Mouse (Mus musculus) midbrain, embryonic 14.5 days (tissue): ENCODE data around the gene Plxna2. TPM values are rescaled to one million over a fixed set of nuclear protein-coding genes. Genes with fewer than 3 reads are reported as not detected.
A peak's percentile ranks its signal among the peaks of the same experiment; 100 is the strongest.

Experiments used
- ATAC-seq: fragments of 200-750 bp; cut with Nextera tagmentation; 2 replicates; pipeline ENCODE4 v1.8.0; 2017; ENCODE audit warnings: moderate number of reproducible peaks, moderate library complexity; ENCODE audit not compliant: low FRiP score, low TSS enrichment
- DNase-seq: peaks from one replicate; pipeline ENCODE4 v3.0.0-alpha.2; 2015
- H3K27ac ChIP-seq: fragments of 300-500 bp; sonication (generic); replicated peaks from 2 replicates; pipeline ENCODE4 v1.5.1; 2014; ENCODE audit warnings: mild to moderate bottlenecking, low read depth, low read length, moderate library complexity
- H3K27me3 ChIP-seq: fragments of 300-500 bp; sonication (generic); 2 replicates; pipeline ENCODE4 v1.6.1; 2014; ENCODE audit warnings: low read length, control low read depth, mixed read lengths; ENCODE audit not compliant: control insufficient read depth, insufficient read depth
- H3K36me3 ChIP-seq: fragments of 300-500 bp; sonication (generic); 2 replicates; pipeline ENCODE4 v1.6.1; 2014; ENCODE audit warnings: low read length, control low read depth; ENCODE audit not compliant: control insufficient read depth, insufficient read depth
- H3K4me1 ChIP-seq: fragments of 300-500 bp; sonication (generic); 2 replicates; pipeline ENCODE4 v1.6.1; 2014; ENCODE audit warnings: mild to moderate bottlenecking, antibody characterized with exemption, low read length, control low read depth; ENCODE audit not compliant: control insufficient read depth, insufficient read depth
- H3K4me2 ChIP-seq: fragments of 300-500 bp; sonication (generic); 2 replicates; pipeline ENCODE4 v1.6.1; 2014; ENCODE audit warnings: mild to moderate bottlenecking, low read length, moderate library complexity
- H3K4me3 ChIP-seq: fragments of 300-500 bp; sonication (generic); replicated peaks from 2 replicates; pipeline ENCODE4 v1.5.1; 2014; ENCODE audit warnings: low read depth, low read length
- H3K9ac ChIP-seq: fragments of 300-500 bp; sonication (generic); replicated peaks from 2 replicates; pipeline ENCODE4 v1.6.1; 2014; ENCODE audit warnings: mild to moderate bottlenecking, low read length, moderate library complexity
- H3K9me3 ChIP-seq: fragments of 300-500 bp; sonication (generic); 2 replicates; pipeline ENCODE4 v1.6.1; 2016; ENCODE audit warnings: low read length, control low read depth, mixed read lengths; ENCODE audit not compliant: control insufficient read depth
- WGBS: fragments of 180-500 bp; shearing (Covaris S2); extraction: QIAGEN DNeasy Blood & Tissue Kit; methylation state at CpG from one replicate; pipeline ENCODE4 v1.1.7; 2014; 5-methylcytosine and 5-hydroxymethylcytosine counted together
- polyA plus RNA-seq: library from polyadenylated mRNA; unstranded; fragments of >200 nt; fragmentation: Nextera tagmentation; extraction: Ambion mirVana; gene quantifications from 2 replicates; pipeline ENCODE4 v1.2.1, GENCODE M21; 2014

Gene Plxna2
- polyA plus RNA-seq, 1 experiment from 2014 or later = 24.1 TPM

DNA sequence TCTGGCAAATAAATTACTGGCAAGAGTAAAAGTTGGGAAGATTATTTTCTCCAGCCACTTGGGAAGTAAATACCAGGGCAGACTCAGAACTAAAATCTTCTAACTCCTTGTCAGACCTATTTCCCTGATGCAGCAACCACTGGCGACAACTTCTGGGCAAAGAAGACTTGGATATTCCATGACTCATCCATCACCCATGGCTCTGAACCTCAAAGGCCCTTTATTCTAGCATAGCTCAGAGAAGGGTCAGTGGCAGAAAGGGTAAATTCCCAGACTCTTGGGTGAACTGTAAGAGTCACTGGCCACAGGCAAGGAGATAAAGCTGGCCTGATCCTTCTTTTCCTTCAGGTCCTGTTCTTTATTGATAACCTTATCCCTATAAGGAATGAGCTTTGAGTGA, 163.5 kb downstream of the Plxna2 start:
- H3K27ac ChIP-seq = no peak overlapping the region
- H3K4me2 ChIP-seq = no peak overlapping the region
- DNase-seq (no peak), ATAC-seq (no peak)
- H3K9ac ChIP-seq = no peak overlapping the region
- H3K27me3 ChIP-seq = no peaks in the 10 kb centered on the region
- peaks cover 21% of the 10 kb centered on the region for H3K36me3 ChIP-seq
- H3K9me3 ChIP-seq = no peaks in the 10 kb centered on the region
- H3K4me1 ChIP-seq = no peaks in the 10 kb centered on the region
- WGBS = 92% methylated on average over 1 of the region's 1 CpGs
- no peak overlapping the region for H3K4me3 ChIP-seq

DNA sequence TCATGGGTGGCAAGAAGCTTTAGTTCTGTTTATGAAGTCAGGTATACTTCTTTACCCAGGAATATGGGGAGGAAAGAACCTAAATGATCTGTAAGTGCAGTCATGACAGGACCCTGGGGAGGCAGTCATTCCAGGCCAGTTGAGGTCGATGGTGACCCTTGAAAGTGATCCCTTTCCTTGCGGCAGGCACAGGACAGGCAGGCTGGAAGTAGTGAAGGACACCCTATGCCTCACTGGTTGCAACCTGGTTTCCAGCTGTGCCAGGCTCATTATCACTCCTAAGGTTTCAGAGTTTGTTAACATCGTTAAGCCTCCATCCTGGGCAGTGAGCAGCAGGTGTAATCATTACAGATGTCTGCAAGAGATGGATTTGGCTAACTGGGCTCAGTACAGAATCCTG, 164.3 kb downstream of the Plxna2 start:
- H3K36me3 ChIP-seq = peaks cover 27% of the 10 kb centered on the region
- H3K27ac ChIP-seq = no peak overlapping the region
- no peak overlapping the region for H3K4me3 ChIP-seq
- 56% methylated on average over 3 of the region's 3 CpGs for WGBS
- H3K4me1 ChIP-seq = no peaks in the 10 kb centered on the region
- H3K9ac ChIP-seq = no peak overlapping the region
- DNase-seq = no peak
- H3K4me2 ChIP-seq = no peak overlapping the region
- no peaks in the 10 kb centered on the region for H3K27me3 ChIP-seq
- ATAC-seq = no peak
- H3K9me3 ChIP-seq = no peaks in the 10 kb centered on the region

DNA sequence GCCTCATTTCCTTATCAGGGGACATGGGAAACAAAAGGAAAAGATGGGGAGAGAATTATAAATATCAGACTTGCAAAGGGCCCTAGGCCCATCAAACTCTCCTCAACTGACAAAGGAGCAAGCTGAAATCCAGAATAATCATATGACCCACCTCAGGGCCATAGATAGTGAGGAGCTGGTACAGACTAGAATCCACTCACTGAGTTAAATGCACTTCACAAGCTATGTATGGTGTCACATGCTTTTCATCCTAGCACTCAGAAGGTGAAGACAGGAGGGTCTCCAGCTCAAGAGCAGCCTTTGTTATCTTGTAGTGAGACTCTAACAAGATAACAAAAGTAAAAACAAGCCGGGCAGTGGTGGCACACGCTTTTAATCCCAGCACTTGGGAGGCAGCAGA, 169.6 kb downstream of the Plxna2 start:
- Histone ChIP-seq H3K4me1 (no peaks in the 10 kb centered on the region), H3K27me3 (no peaks in the 10 kb centered on the region), H3K27ac (no peak overlapping the region), H3K9me3 (no peaks in the 10 kb centered on the region), H3K36me3 (peaks cover 53% of the 10 kb centered on the region), H3K4me2 (no peak overlapping the region), H3K9ac (no peak overlapping the region), H3K4me3 (no peak overlapping the region)
- ATAC-seq (no peak), DNase-seq (no peak)
- 88% methylated on average over 2 of the region's 2 CpGs for WGBS

DNA sequence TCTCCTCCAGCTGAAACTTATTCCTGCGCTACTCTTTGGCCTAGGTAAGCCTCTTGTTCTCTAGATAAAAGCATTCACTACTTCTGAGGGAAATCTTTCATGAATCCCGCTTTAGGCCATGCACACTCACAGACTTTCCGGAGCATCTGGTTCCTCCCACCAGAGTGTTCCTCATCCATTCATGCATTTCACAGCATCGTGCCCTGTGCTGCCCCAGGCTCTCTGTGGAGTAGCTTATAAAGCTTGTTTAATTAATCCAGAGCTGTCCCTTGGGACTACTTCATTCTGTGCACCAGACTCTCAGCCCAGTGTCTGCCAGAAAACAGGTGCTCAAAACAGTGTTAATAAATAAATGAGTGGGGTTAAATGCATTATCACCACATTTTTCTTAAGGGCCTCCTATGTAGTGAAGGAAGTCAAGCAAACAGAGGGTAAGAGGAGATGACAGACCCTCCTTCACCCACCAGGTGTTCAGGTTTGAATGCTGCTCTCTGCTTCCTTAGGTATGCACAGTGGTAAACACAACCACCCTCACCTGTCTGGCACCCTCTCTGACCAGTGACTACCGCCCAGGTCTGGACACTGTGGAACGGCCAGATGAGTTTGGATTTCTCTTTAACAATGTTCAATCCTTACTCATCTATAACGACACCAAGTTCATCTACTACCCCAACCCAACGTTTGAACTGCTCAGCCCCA, 175.4 kb downstream of the Plxna2 start:
- no peak overlapping the region for H3K4me3 ChIP-seq
- H3K4me1 ChIP-seq = no peaks in the 10 kb centered on the region
- H3K27ac ChIP-seq = no peak overlapping the region
- no peaks in the 10 kb centered on the region for H3K27me3 ChIP-seq
- H3K9ac ChIP-seq = no peak overlapping the region
- peak; percentile 67 for DNase-seq
- H3K9me3 ChIP-seq = no peaks in the 10 kb centered on the region
- ATAC-seq = peak; percentile 40; the same call in 1 of the 2 replicates
- H3K4me2 ChIP-seq = no peak overlapping the region
- 61% methylated on average over 8 of the region's 8 CpGs for WGBS
- H3K36me3 ChIP-seq = peaks cover 78% of the 10 kb centered on the region

DNA sequence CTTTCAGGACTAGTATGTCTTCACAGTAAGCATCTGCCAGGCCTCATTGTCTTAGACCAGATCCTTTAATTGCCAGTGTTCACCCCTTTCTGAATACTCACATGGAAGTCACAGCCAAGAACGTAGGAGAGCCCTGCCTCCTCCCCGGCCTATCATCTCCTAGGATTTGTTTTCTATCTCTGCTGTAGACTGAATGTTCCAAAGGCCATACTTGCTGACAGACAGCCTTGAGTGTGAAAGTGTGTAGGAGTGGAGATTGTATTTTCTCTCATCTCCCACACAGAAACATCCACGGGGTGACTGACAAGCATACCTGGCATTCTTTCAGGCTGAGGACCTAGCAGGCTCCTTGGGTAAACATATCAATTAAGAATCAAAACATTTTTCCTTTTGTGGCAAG, 177.3 kb downstream of the Plxna2 start:
- no peaks in the 10 kb centered on the region for H3K4me1 ChIP-seq
- no peak for DNase-seq
- H3K27ac ChIP-seq = no peak overlapping the region
- no peak overlapping the region for H3K4me2 ChIP-seq
- 94% methylated on average over 3 of the region's 3 CpGs for WGBS
- H3K4me3 ChIP-seq = no peak overlapping the region
- no peaks in the 10 kb centered on the region for H3K9me3 ChIP-seq
- no peaks in the 10 kb centered on the region for H3K27me3 ChIP-seq
- H3K9ac ChIP-seq = no peak overlapping the region
- H3K36me3 ChIP-seq = peaks cover 77% of the 10 kb centered on the region
- no peak for ATAC-seq

DNA sequence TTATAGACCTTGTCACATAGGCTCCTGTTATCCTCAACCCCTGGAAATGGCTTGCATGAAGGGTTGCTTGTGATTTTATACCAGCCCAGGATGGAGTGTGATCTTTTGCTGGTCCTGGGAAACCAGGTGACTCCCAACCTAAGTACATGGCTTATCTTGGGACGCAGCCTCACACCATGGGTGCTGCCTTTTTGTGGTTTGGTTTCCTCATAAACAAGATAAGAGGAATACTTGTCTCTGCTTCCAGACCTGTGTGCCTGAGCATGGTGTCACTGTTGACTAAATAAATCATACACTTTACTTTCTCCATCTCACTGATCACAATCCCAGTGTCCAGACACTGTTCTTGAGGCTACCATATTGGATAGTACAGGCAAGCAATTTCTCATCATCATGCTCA, 179.8 kb downstream of the Plxna2 start:
- no peaks in the 10 kb centered on the region for H3K4me1 ChIP-seq
- DNase-seq (no peak), ATAC-seq (no peak)
- no peak overlapping the region for H3K27ac ChIP-seq
- H3K4me2 ChIP-seq = no peak overlapping the region
- H3K4me3 ChIP-seq = no peak overlapping the region
- WGBS = 97% methylated on average over 1 of the region's 1 CpGs
- H3K9ac ChIP-seq = no peak overlapping the region
- H3K9me3 ChIP-seq = no peaks in the 10 kb centered on the region
- peaks cover 87% of the 10 kb centered on the region for H3K36me3 ChIP-seq
- no peaks in the 10 kb centered on the region for H3K27me3 ChIP-seq

DNA sequence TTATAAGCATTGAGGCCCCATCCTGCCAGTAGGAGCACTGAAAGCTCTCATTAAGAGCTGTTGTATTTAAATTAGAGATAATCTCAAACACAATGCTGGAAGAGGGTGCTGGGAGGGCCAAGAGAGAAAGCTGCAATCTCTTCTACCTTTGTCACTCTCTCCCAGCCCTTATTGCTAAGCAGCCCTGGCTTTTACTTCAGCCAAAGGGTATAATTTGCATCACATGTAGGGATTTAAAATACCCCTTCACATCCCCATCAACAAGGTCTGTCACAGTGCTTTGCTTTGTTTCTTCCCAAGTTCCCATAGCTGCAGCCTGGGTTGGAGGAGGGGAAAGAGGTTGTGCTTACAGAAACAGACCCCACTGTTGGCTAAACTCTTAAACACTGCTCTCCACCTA, 180.5 kb downstream of the Plxna2 start:
- no peak overlapping the region for H3K4me2 ChIP-seq
- H3K9ac ChIP-seq = no peak overlapping the region
- H3K4me3 ChIP-seq = no peak overlapping the region
- H3K36me3 ChIP-seq = peaks cover 90% of the 10 kb centered on the region
- no peaks in the 10 kb centered on the region for H3K27me3 ChIP-seq
- H3K9me3 ChIP-seq = no peaks in the 10 kb centered on the region
- H3K4me1 ChIP-seq = no peaks in the 10 kb centered on the region
- ATAC-seq = no peak
- DNase-seq = no peak
- H3K27ac ChIP-seq = no peak overlapping the region

DNA sequence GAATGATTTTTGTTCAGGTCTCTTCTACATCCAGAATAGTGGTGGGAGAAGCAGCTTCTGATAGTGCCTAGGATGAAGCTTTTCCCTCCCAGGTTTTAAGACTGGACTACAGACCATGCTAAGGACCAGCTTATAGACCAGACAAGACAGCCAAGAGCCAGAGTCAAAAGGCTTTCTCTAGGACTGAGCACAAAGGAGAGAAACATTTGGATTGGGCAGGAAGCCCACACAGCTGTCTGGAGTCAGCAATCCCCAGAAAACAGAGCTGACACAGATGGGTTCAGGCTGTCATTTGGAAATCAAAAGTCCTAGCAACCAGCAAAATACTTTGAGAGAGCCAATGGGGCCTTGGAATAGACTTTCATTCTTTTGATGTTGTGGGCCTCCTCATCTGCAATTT, 190.2 kb downstream of the Plxna2 start:
- peaks cover 81% of the 10 kb centered on the region for H3K36me3 ChIP-seq
- ATAC-seq (no peak), DNase-seq (no peak)
- H3K9me3 ChIP-seq = no peaks in the 10 kb centered on the region
- H3K4me2 ChIP-seq = no peak overlapping the region
- no peak overlapping the region for H3K27ac ChIP-seq
- H3K4me1 ChIP-seq = no peaks in the 10 kb centered on the region
- no peak overlapping the region for H3K9ac ChIP-seq
- H3K27me3 ChIP-seq = no peaks in the 10 kb centered on the region
- no peak overlapping the region for H3K4me3 ChIP-seq

DNA sequence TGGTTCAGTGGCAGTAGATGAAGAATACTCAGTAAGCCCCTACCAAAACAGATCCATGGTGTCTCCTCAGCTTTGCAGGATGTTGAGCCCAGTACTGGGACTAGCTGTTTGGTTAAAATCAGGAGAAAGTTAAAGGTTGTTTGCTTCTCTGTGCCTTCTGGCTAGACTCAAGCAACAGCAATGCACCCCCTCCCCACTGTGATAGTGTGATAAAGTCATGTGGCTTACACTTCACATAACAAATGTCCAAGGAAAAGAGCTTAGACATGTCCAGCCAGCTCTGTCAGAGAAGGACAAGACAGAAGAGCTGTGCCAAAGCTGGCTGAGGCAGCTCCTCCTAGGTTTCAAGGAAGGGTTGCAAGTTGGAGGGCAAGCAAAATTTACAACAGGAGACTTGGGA, 190.7 kb downstream of the Plxna2 start:
- H3K36me3 ChIP-seq = peaks cover 85% of the 10 kb centered on the region
- H3K9ac ChIP-seq = no peak overlapping the region
- H3K4me1 ChIP-seq = no peaks in the 10 kb centered on the region
- H3K4me2 ChIP-seq = no peak overlapping the region
- DNase-seq (no peak), ATAC-seq (no peak)
- H3K4me3 ChIP-seq = no peak overlapping the region
- no peaks in the 10 kb centered on the region for H3K27me3 ChIP-seq
- H3K27ac ChIP-seq = no peak overlapping the region
- no peaks in the 10 kb centered on the region for H3K9me3 ChIP-seq
